Mouse (Mus musculus): ENCODE results near the gene Uts2. TPM values are rescaled to one million over a fixed set of nuclear protein-coding genes. Genes with fewer than 3 reads are reported as not detected.
A peak's percentile ranks its signal among the peaks of the same experiment; 100 is the strongest.

Gene Uts2
- polyA plus RNA-seq (2015; fragmentation: Nextera tagmentation; extraction: Ambion mirVana), result not detected in 2 replicates

DNA sequence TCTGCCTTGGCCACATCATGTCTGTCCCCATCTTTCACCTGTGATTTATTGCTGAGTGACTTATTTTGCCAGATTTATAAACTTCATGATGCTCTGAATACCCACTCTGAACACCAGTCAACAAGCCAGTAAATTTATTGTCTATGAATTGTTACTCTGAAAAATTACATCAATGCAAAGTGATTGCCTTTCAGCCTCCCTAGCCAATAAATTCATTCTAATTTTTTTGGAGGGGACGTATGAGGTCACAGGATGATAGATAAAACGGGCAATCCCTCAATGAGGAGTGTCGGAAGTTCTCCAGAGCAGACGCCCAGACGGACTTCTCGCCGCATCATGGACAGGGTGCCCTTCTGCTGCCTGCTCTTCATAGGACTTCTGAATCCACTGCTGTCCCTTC lies at the start of gene Uts2:
TSS of gene Uts2 (plus strand) at position 301 of the 400 bp plus-strand sequence.
- Histone ChIP-seq H3K4me2 (replicated peaks) (no peak within 1 kb of the TSS), H3K27me3 (replicated peaks) (no peaks in the 10 kb centered on the region), H3K4me3 (replicated peaks) (no peak within 1 kb of the TSS), H3K9ac (no peak within 1 kb of the TSS), H3K4me1 (replicated peaks) (no peaks in the 10 kb centered on the region), H3K27ac (no peak within 1 kb of the TSS), H3K9me3 (no peaks in the 10 kb centered on the region), H3K36me3 (no peaks in the 10 kb centered on the region)
- 89% methylated on average over 7 of the region's 7 CpGs for WGBS
- no peak for ATAC-seq

DNA sequence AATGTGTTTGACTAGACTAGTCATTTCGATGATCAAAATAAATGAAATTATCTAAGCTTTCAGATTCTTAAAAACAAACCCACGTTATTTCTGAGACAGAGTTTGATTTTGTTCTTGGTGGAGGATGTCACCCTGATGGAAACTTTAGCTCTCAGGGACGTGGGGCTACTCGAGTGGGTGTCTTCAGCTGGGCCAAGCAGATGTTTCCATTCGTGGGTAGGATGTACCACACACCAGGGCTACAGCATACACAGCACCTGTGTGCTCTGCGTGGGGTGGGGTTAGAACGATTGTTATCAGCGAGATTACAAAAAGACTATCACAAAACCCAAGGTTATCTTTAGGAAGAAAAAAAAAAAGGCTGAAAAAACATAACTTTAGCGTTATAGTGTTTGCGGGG lies 45.9 kb upstream of the Uts2 start:
- Histone ChIP-seq H3K4me3 (replicated peaks) (no peak overlapping the region), H3K4me2 (replicated peaks) (no peak overlapping the region), H3K9ac (no peak overlapping the region), H3K4me1 (replicated peaks) (no peaks in the 10 kb centered on the region), H3K27me3 (replicated peaks) (no peaks in the 10 kb centered on the region), H3K27ac (no peak overlapping the region), H3K36me3 (no peaks in the 10 kb centered on the region), H3K9me3 (no peaks in the 10 kb centered on the region)
- 79% methylated on average over 10 of the region's 10 CpGs for WGBS
- ATAC-seq, result no peak

DNA sequence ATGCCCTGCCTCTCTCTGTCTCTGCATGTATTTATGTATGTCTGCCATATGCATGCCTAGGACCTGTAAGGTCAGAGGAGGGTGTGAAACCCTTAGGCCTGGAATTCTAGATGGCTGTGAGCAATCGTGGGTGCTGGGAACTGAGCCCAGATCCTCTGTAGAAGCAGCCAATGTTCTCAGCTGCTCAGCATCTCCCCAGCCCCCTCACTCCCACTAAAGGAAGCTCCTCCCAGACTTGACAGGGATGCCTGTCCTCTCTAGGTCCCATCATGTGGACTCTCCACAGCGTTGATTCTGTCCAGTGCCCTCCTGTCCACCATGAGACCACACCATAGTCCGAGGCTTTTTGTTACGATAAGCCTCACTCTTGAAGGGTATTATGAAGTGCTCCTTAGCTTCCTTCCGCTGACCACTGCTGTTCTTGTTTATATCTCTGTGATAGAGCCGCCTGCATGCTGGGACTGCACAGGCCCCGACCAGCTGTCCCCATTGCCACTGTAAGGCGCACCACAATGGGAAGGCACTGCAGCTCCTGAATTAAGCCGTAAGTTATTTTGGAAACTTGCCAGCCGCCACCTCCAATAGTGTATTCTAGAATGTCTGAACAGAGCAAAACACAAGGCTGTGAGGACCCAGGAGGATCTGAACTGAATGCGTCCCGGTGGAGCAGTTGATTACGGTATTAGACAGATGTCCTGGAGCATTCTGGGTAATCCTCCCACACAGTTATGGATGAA lies 40.4 kb upstream of the Uts2 start:
- Histone ChIP-seq H3K4me3 (replicated peaks) (no peak overlapping the region), H3K36me3 (no peaks in the 10 kb centered on the region), H3K4me1 (replicated peaks) (no peaks in the 10 kb centered on the region), H3K9ac (no peak overlapping the region), H3K27me3 (replicated peaks) (no peaks in the 10 kb centered on the region), H3K4me2 (replicated peaks) (no peak overlapping the region), H3K9me3 (no peaks in the 10 kb centered on the region), H3K27ac (no peak overlapping the region)
- no peak for ATAC-seq
- 51% methylated on average over 13 of the region's 13 CpGs for WGBS

DNA sequence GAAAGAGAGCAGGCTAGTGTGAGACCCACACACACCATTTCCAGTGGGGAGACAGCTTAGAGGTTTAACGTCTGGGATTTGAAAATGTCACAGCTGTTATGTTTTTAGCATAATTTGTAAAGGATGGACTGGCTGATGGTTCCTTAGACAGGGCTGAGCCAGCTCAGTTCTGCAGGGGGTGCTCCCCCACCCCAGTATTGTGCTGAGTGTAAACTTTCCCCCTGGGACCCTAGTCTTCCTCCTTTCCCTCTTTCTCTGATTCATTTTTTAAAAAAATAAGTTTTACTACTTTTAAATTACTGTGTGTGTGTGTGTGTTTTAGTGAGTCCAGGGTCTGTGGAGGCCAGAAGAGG lies 39.8 kb upstream of the Uts2 start:
- H3K27me3 ChIP-seq (replicated peaks), result no peaks in the 10 kb centered on the region
- ATAC-seq, result no peak
- H3K4me1 ChIP-seq (replicated peaks), result no peaks in the 10 kb centered on the region
- H3K4me3 ChIP-seq (replicated peaks), result no peak overlapping the region
- no peak overlapping the region for H3K9ac ChIP-seq
- 23% methylated on average over 1 of the region's 1 CpGs for WGBS
- no peaks in the 10 kb centered on the region for H3K36me3 ChIP-seq
- H3K9me3 ChIP-seq, result no peaks in the 10 kb centered on the region
- H3K4me2 ChIP-seq (replicated peaks), result no peak overlapping the region
- no peak overlapping the region for H3K27ac ChIP-seq

DNA sequence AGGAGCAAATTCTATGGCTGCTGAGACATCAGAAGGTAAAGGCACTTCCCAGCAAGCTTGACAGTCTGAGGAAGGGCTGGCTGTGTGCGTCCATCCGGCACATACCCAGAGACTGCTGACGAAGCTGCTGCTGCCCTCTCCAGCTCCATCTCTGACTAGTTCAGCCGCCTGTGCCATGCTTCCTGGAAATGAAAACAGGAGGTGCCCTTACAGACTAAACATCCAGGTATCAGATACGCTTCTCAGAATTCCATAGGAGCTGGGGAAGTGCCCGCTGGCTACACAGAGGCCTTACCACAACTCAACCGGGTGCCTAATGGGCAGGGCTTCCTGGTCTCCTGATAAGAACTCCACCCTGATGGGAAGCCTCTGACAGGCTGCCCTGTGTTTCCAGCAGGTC lies 38.4 kb upstream of the Uts2 start:
- H3K4me3 ChIP-seq (replicated peaks), result no peak overlapping the region
- no peaks in the 10 kb centered on the region for H3K27me3 ChIP-seq (replicated peaks)
- H3K4me1 ChIP-seq (replicated peaks), result no peaks in the 10 kb centered on the region
- H3K36me3 ChIP-seq, result no peaks in the 10 kb centered on the region
- ATAC-seq, result no peak
- 79% methylated on average over 7 of the region's 7 CpGs for WGBS
- H3K9me3 ChIP-seq, result no peaks in the 10 kb centered on the region
- no peak overlapping the region for H3K4me2 ChIP-seq (replicated peaks)
- no peak overlapping the region for H3K9ac ChIP-seq
- no peak overlapping the region for H3K27ac ChIP-seq

DNA sequence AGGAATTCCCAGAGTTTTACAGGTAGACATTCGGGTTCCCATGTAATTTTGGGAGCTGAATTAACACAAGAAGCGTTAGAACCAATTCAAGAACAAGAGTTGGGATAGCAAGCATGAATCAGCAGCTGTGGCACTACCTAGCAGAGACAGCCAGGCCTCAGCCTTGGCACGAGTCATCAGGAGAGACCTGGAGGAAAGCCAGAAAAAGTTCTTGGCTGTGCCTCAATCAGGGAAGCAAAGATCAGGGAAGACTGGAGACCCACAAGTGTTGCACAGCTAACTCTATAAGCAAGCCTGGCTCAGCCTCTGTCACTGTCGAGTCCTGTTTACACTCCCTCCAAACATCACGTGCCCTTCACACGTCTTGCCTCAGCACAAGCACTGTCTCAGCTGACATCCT lies 34.7 kb upstream of the Uts2 start:
- Histone ChIP-seq H3K27ac (no peak overlapping the region), H3K9me3 (no peaks in the 10 kb centered on the region), H3K4me2 (replicated peaks) (no peak overlapping the region), H3K4me3 (replicated peaks) (no peak overlapping the region), H3K36me3 (no peaks in the 10 kb centered on the region), H3K27me3 (replicated peaks) (no peaks in the 10 kb centered on the region), H3K9ac (no peak overlapping the region), H3K4me1 (replicated peaks) (0 out of 2 replicates have a peak, but pooled peaks cover 4% of the 10 kb centered on the region)
- no peak for ATAC-seq
- 45% methylated on average over 6 of the region's 6 CpGs for WGBS

DNA sequence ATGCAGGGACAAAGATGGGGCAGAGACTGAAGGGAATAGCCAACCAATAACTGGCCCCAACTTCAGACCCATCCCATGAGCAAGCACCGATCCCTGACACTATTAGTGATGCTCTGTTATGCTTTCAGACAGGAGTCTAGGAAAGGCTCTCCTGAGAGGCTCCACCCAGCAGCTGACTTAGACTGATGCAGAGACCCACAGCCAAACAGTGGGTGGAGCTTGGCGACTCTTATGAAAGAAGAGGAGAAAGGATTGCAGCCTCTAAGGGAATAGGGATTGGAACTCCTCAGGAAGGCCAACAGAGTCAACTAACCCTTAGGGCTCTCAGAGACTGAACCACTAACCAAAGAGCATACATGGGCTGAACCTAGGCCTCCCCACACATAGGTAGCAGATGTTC lies 33.2 kb upstream of the Uts2 start:
- Histone ChIP-seq H3K4me1 (replicated peaks) (0 out of 2 replicates have a peak, but pooled peaks cover 4% of the 10 kb centered on the region), H3K9me3 (no peaks in the 10 kb centered on the region), H3K27me3 (replicated peaks) (no peaks in the 10 kb centered on the region), H3K4me3 (replicated peaks) (no peak overlapping the region), H3K27ac (no peak overlapping the region), H3K9ac (no peak overlapping the region), H3K4me2 (replicated peaks) (no peak overlapping the region), H3K36me3 (no peaks in the 10 kb centered on the region)
- ATAC-seq, result no peak
- 58% methylated on average over 2 of the region's 2 CpGs for WGBS

DNA sequence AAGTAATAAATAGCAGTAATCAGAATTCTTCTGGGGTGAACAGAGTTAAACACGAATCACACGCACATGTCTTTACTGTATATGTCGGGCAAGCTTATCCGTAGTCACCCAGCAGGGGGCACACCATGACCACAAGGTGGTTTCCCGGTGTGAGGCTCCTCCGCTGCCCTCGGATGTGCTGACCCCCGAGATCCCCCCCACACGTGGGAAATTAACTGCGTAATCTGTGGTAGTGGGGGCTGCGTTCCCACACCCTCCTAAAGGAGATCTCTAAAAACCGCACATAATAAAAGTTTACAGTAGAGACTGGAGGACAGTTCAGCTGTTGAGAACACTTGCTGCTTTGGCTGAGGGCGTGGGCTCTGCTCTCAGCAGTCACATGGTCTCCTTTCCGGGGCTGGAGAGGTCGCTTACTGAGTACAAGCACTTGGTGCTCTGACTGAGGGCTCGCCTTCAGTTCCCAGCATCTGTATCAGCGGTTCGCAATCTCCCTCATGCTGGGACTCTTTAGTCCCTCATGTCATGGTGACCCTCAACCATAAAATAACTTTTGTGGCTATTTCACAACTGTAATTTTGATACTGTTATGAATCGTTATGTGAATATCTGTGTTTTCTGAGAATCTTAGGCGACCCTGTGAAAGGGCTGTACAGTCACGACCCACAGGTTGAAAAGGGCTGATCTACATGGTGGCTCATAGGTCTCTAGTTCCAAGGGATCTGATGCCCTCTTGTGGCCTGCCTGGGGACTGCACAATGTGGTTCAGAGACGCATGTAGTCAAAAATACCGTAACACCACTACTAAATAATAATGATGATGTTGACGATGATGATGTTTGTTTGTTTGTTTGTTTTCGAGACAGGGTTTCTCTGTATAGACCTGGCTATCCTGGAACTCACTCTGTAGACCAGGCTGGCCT lies 32.0 kb upstream of the Uts2 start:
- no peaks in the 10 kb centered on the region for H3K9me3 ChIP-seq
- peak overlapping the region; percentile 15 for H3K4me3 ChIP-seq (replicated peaks)
- no peaks in the 10 kb centered on the region for H3K27me3 ChIP-seq (replicated peaks)
- H3K36me3 ChIP-seq, result no peaks in the 10 kb centered on the region
- no peak overlapping the region for H3K9ac ChIP-seq
- 0 out of 2 replicates have a peak, but pooled peaks cover 4% of the 10 kb centered on the region for H3K4me1 ChIP-seq (replicated peaks)
- peak overlapping the region; percentile 50 for H3K4me2 ChIP-seq (replicated peaks)
- WGBS, result 13% methylated on average over 25 of the region's 25 CpGs
- H3K27ac ChIP-seq, result no peak overlapping the region
- ATAC-seq, result peak; percentile 78

DNA sequence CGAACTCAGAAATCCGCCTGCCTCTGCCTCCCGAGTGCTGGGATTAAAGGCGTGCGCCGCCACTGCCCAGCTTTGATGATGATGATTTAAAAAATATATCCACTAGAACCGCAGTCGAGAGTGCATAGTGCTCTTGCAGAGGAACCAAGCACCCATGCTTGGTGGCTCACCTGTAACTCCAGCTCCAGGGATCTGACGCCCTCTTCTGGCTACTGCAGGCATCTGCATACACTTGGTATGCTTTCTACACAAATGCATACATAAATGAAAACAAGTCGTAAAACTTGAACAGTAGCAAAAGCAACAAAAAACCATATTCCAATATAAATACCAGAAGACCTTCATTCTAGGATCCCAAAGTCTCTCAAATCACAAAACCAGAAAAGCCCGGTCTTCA lies 31.3 kb upstream of the Uts2 start:
- ATAC-seq, result no peak
- no peaks in the 10 kb centered on the region for H3K9me3 ChIP-seq
- H3K4me3 ChIP-seq (replicated peaks), result no peak overlapping the region
- WGBS, result 66% methylated on average over 11 of the region's 11 CpGs
- no peak overlapping the region for H3K9ac ChIP-seq
- H3K27me3 ChIP-seq (replicated peaks), result no peaks in the 10 kb centered on the region
- no peak overlapping the region for H3K27ac ChIP-seq
- H3K4me2 ChIP-seq (replicated peaks), result no peak overlapping the region
- no peaks in the 10 kb centered on the region for H3K36me3 ChIP-seq
- H3K4me1 ChIP-seq (replicated peaks), result 0 out of 2 replicates have a peak, but pooled peaks cover 4% of the 10 kb centered on the region

DNA sequence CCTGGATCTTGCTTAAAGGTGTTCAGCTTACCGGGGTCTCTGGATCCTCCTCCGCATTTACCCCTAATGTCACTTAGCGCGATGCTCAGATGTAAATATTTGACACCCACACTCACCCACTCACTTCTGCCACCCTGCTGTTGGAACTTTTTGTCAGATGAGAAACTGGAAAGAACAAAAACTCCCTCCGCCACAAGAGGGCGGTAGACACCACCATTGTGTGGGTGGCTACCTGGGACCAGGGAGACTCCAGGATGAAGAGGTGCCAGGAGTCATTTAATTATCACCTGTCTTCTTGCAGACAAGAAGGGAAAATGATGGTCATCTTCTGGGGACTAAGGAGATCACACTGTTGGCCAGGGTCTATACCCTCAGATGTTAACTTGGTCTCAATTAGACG lies 30.3 kb upstream of the Uts2 start:
- Histone ChIP-seq H3K9ac (no peak overlapping the region), H3K36me3 (no peaks in the 10 kb centered on the region), H3K9me3 (no peaks in the 10 kb centered on the region), H3K4me2 (replicated peaks) (no peak overlapping the region), H3K27ac (no peak overlapping the region), H3K27me3 (replicated peaks) (no peaks in the 10 kb centered on the region), H3K4me3 (replicated peaks) (no peak overlapping the region), H3K4me1 (replicated peaks) (0 out of 2 replicates have a peak, but pooled peaks cover 4% of the 10 kb centered on the region)
- WGBS, result 15% methylated on average over 7 of the region's 7 CpGs
- ATAC-seq, result no peak

DNA sequence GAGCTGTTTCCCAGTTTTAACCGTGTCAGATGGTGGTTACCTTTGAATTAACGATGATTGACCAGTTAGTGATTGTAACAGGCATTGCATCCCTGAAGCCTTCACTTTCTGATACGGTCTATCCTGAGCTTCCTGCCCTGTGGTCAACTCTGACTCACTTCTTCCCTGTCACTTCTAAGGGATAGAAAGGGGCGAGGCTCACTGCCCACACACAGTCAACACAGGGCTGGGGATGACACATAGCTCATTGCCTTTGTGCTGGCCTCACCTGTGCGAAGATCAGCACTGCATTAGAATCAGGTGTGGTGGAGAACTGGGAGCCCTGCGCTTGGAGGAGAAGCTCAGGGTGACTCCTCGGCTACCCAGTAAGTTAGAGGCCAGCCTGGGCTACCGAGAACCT lies 27.9 kb upstream of the Uts2 start:
- no peaks in the 10 kb centered on the region for H3K36me3 ChIP-seq
- 0 out of 2 replicates have a peak, but pooled peaks cover 4% of the 10 kb centered on the region for H3K4me1 ChIP-seq (replicated peaks)
- no peak for ATAC-seq
- no peak overlapping the region for H3K9ac ChIP-seq
- H3K9me3 ChIP-seq, result no peaks in the 10 kb centered on the region
- no peaks in the 10 kb centered on the region for H3K27me3 ChIP-seq (replicated peaks)
- WGBS, result 82% methylated on average over 8 of the region's 8 CpGs
- no peak overlapping the region for H3K4me3 ChIP-seq (replicated peaks)
- H3K4me2 ChIP-seq (replicated peaks), result no peak overlapping the region
- H3K27ac ChIP-seq, result no peak overlapping the region

DNA sequence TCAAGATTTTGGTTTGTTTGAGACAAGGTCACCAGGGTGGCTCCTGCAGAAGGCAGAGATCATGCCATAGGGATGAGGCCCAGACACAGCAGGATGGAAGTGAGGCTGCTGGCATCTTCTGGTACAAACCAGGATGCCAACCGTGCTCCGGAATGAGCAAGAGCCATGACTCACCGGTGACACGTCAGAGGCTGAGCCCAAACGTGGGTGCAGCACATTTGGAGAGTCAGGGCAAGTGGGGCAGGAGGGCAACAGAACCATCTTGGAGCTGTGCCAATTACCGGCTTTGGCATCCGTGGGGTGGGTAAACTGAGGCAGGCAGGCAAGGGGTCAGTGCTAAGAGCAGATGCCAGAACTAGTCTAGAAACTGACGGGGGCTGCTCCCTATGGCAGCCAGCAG lies 23.6 kb upstream of the Uts2 start:
- Histone ChIP-seq H3K9me3 (no peaks in the 10 kb centered on the region), H3K36me3 (no peaks in the 10 kb centered on the region), H3K9ac (no peak overlapping the region), H3K4me3 (replicated peaks) (no peak overlapping the region), H3K4me1 (replicated peaks) (no peaks in the 10 kb centered on the region), H3K4me2 (replicated peaks) (no peak overlapping the region), H3K27ac (no peak overlapping the region), H3K27me3 (replicated peaks) (no peaks in the 10 kb centered on the region)
- 82% methylated on average over 8 of the region's 8 CpGs for WGBS
- no peak for ATAC-seq

Measured in intestine, embryonic 15.5 days (tissue).